Mouse (Mus musculus) brain, embryonic 14.5 days (tissue): Measurements from ENCODE around the gene Fmn2. TPM values are rescaled to one million over a fixed set of nuclear protein-coding genes. Genes with fewer than 3 reads are reported as not detected.

Experiments used
- DNase-seq: peaks from one replicate; pipeline ENCODE4 v3.0.0-alpha.2; 2011; ENCODE audit warnings: low read depth
- CTCF ChIP-seq: fragments of 200-500 bp; IDR thresholded peaks from 2 replicates; pipeline ENCODE4 v1.5.1; 2012; ENCODE audit warnings: inconsistent platforms, mild to moderate bottlenecking, moderate library complexity, borderline replicate concordance; ENCODE audit not compliant: insufficient read depth, insufficient read length; ENCODE audit errors: extremely low read depth
- POLR2A ChIP-seq: fragments of 200-500 bp; IDR thresholded peaks from 2 replicates; pipeline ENCODE4 v1.6.1; 2012; ENCODE audit warnings: mild to moderate bottlenecking, inconsistent platforms, borderline replicate concordance; ENCODE audit not compliant: poor library complexity, insufficient read depth, insufficient read length, severe bottlenecking; ENCODE audit errors: extremely low read depth
- polyA plus RNA-seq: library from polyadenylated mRNA; depleted of rRNA; stranded (reverse); fragments of >200 nt; gene quantifications from 2 replicates; pipeline ENCODE4 v1.2.3, GENCODE M21; 2012; rRNA removed

Fmn2 gene
- 14.0 and 18.3 TPM in 2 replicates for polyA plus RNA-seq

DNA sequence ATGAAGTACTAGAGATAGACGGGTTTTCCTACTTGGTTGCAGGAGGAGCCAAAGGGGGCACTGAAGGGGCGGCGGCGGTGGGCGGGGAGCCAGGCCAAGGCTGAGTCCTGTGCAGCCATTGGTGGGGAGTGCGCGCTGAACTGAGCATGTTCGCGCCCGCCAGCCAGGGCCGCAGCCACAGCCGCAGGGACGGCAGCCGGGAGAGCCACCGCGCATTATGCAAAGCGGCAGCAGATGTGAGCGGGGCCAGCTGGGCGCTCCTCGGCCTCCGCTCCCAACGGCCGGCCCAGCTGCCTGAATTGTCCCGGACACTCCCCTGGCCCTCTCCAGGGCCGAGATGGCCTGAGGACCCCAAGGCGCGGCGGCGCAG lies at the start of gene Fmn2:
TSS of gene Fmn2 (plus strand) at position 165 of the 370 bp plus-strand sequence.
- peak; percentile 97 for TF ChIP-seq POLR2A
- TF ChIP-seq CTCF, result no peak
- peak; percentile 96 for DNase-seq

DNA sequence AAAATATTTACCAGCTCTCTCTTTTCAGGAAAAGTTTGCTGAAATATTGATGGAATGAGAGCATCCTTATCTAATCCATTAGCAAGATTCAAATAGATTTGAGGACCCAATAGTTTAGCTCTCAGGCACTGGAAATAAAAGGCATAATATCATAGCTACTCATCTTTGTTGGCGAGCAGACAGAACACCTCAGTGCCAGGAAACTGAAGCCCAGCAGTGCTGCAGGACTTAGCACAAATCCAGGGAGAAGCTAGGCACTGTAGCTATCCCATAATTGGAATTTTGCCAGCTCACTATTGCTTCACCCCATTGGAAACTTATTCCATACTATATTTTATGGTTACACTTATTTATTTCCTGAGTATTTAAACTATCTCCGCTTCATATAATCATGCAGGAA lies 46.5 kb upstream of the Fmn2 start:
- TF ChIP-seq POLR2A (no peak), CTCF (no peak)
- no peak for DNase-seq

DNA sequence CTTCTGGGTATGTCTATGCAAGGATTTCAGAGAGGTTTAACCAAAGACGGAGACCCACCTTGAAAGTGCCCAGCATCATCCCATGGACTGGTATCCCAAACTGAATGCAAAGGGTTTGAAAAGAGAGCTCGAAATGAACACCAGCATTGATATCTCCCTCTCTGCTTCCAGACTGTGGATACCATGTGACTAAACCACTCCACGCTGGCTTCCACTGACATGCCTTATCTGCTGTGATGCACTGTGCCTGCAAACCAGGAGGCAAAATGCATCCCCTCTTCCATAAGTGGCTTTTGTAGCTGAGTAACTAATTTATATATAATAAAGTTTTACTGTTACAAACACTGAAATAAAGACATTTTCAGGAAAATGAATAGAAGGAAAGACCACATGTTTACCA lies 36.2 kb upstream of the Fmn2 start:
- TF ChIP-seq CTCF, result no peak
- TF ChIP-seq POLR2A, result no peak
- DNase-seq, result no peak

DNA sequence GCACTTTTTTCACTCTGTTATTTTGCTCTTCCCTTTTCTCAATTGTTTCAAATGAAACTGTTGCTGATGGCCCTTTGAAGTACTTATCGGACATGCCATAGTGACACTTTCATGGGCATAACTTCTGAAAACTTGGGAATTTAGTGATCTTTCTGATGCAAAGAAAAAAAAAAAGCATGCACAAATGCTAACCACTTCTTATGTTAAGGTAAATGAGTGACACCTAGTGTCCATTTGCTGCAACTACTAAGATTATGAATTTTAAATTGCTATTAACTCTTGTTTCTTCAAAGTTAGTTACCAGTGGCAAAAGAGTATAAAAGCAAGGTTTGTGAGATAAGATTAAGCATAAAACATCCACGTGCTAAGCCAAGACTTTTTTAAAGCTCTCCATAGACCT lies 35.4 kb upstream of the Fmn2 start:
- DNase-seq, result peak; percentile 64
- TF ChIP-seq CTCF, result 0 out of 2 replicates have a peak, but pooled peaks have one; percentile 2
- TF ChIP-seq POLR2A, result no peak

DNA sequence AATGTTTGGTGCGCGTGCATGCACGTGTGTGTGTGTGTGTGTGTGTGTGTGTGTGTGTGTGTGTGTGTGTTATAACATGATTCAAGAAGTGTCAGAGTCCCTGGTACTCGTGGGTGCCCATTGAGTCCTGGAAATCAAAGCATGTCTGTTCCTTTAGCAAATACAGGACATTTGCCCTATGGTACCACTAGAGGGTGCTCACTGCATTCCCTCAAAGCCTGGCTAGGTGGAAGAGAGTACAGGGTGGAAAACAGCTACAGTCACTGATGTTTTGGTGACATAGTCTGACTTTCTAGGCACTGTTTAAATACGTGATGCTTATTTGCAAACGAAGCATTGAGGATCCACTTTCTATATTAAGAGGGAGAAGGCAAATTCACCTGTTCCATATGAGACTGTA lies 31.9 kb upstream of the Fmn2 start:
- TF ChIP-seq CTCF (peak; percentile 87; the same call in 1 of the 2 replicates), POLR2A (no peak)
- peak; percentile 89 for DNase-seq

DNA sequence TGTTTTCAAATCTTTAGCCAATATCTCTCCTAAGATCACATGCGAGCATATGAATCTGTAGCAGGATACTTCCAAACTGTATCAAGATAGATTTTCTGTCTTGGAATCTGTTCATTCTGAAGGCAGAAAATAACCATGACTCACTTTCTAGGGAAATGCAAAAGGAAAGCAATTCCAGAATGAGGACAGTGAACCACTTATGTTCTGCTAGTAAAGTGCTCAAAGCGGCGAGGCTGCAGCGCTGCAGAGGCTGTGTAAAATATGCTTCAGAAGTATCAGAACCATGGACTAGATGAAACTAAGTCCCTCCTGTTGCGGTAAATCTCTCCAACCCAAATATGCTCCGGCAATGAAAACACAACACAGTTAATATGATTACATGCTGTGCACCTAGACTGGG lies 19.1 kb upstream of the Fmn2 start:
- no peak for DNase-seq
- no peak for TF ChIP-seq POLR2A
- TF ChIP-seq CTCF, result no peak

DNA sequence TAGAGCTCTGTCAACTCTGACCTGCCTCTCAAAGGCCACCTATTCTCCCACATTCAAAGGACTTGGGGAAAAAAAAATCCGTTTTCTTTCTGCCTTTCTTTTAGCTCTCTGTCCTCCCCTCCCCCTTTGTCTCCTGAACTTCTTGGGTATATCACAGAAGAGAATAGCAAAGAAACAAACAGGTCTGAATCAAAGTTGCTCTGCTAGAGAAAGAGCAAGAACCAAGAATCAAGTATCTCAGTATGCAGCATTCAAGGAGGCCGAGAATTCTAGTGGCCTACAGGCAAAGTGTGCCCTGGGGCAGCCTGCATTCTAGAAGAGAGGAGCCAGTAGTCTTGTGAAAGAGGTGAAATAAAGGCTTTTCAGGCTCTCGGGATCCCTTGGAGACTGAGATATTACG lies 1.6 kb upstream of the Fmn2 start:
- DNase-seq, result peak; percentile 30
- TF ChIP-seq POLR2A (no peak), CTCF (no peak)

DNA sequence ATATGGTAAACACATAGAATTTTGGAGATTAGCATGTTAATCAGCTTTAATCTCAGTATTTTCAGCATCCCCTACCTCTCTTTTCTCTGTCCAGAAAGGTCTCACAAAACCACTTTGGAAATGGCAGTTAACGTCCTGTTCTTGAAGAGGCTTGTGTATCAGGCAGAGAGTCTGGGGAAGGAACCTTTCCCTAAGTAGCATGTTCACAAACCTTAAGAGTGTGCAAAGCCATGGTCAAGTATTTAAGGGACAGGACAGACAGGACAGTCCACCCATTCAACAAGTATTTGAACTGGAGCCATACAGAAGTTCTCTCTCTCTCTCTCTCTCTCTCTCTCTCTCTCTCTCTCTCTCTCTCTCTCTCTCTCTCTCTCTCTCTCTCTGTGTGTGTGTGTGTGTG lies 614 bp upstream of the Fmn2 start:
- peak; percentile 51 for DNase-seq
- TF ChIP-seq CTCF, result no peak
- TF ChIP-seq POLR2A, result no peak

DNA sequence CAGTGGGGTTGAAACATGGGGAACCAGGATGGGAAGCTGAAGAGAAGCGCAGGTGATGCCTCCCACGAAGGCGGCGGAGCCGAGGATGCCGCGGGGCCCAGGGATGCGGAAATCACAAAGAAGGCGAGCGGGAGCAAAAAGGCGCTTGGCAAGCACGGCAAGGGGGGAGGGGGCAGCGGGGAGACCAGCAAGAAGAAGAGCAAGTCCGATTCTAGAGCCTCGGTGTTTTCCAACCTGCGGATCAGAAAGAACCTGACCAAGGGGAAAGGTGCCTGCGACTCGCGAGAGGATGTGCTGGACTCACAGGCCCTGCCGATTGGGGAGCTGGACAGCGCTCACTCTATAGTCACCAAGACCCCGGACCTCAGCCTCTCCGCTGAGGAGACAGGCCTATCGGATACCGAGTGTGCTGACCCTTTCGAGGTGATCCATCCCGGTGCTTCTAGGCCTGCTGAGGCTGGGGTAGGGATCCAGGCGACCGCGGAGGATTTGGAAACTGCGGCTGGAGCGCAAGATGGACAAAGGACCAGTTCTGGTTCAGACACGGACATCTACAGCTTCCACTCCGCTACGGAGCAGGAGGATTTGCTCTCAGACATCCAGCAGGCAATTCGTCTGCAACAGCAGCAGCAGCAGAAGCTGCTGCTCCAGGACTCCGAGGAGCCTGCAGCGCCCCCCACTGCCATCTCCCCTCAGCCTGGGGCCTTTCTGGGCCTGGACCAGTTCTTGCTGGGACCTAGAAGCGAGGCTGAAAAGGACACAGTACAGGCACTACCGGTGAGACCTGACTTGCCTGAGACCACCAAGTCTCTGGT lies 613 bp downstream of the Fmn2 start:
- 0 out of 2 replicates have a peak, but pooled peaks have one; percentile 33 for TF ChIP-seq CTCF
- peak; percentile 21; the same call in 1 of the 2 replicates for TF ChIP-seq POLR2A

DNA sequence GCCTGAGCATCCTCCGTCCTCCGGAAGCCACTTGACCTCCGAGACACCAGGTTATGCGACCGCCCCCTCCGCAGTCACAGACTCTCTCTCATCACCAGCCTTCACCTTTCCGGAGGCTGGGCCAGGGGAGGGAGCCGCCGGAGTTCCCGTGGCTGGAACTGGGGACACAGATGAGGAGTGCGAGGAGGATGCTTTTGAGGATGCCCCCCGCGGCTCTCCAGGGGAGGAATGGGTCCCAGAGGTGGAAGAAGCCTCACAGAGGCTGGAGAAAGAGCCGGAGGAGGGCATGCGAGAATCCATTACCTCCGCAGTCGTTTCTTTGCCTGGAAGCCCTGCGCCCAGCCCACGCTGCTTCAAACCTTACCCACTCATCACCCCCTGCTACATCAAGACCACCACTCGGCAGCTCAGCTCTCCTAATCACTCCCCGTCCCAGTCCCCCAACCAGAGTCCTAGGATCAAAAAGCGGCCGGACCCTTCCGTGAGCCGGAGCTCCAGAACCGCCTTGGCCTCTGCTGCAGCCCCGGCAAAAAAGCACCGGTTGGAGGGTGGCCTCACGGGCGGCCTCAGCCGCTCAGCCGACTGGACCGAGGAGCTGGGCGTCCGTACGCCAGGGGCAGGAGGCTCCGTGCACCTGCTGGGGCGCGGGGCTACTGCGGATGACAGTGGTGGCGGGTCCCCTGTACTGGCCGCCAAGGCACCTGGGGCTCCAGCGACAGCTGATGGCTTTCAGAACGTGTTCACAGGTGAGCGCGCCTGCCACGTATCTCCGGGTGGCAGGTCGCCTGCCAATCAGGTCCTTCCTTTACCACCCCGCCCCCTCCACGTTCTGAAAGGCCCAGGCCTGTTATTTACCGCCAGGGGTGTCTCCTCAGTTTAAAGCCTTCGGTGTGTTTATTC lies 1.5 kb downstream of the Fmn2 start:
- peak; percentile 85 for DNase-seq
- no peak for TF ChIP-seq POLR2A
- TF ChIP-seq CTCF, result 0 out of 2 replicates have a peak, but pooled peaks have one; percentile 4

More for the DNA sequence above, 613 bp downstream of the Fmn2 start:
- peak; percentile 89 for DNase-seq

DNA sequence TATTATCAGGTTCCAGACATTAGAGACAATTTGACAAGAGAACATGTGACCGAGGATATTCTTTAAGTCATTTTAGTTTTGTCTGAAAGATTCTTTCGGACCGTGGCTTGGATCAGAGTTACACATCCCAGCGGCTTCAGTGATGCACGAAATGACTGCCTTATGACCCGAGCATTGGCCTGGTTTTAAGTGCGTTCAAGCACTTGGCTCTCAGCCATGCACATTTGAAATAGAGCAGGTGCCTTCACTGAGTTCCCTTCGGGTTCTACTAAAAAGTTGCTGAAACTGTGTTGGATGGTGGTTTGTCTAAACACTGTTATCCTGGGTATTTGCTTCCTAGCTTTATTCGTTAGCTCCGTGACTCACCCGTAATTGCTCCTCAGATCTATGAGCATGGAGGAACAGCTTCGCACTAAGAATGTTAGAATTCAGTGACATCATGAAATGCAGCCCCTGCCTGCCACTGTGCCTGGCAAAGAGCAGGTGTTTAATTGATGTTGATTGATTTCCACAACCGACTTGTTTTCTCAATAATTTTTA lies 7.0 kb downstream of the Fmn2 start:
- no peak for TF ChIP-seq CTCF
- TF ChIP-seq POLR2A, result no peak
- DNase-seq, result no peak

DNA sequence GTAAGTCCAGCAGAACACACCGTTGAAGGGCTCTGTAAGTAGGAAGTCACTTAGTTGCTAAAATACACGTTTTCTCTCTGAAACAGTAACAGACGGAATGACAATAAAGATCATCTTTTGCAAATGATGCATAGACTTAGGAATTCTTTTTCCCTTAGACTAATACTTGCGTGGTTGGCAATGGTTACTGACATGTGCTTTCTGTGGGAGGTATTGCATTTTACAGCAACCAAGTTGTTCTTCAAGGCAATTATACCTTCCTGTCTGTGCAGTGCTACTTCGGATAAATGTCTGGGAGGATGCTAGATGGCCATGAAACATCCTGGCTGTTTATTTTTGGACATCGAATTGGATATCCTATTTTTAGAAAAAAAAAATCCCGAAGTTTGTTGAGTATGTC lies 11.8 kb downstream of the Fmn2 start:
- DNase-seq, result no peak
- no peak for TF ChIP-seq CTCF
- TF ChIP-seq POLR2A, result no peak
